Mouse (Mus musculus) right cerebral cortex, postnatal 14 days (tissue): Measurements from ENCODE around the gene Zcchc2.

Experiments
- DNase-seq: peaks from one replicate; pipeline ENCODE4 v3.0.0; 2022

Zcchc2 gene

DNA sequence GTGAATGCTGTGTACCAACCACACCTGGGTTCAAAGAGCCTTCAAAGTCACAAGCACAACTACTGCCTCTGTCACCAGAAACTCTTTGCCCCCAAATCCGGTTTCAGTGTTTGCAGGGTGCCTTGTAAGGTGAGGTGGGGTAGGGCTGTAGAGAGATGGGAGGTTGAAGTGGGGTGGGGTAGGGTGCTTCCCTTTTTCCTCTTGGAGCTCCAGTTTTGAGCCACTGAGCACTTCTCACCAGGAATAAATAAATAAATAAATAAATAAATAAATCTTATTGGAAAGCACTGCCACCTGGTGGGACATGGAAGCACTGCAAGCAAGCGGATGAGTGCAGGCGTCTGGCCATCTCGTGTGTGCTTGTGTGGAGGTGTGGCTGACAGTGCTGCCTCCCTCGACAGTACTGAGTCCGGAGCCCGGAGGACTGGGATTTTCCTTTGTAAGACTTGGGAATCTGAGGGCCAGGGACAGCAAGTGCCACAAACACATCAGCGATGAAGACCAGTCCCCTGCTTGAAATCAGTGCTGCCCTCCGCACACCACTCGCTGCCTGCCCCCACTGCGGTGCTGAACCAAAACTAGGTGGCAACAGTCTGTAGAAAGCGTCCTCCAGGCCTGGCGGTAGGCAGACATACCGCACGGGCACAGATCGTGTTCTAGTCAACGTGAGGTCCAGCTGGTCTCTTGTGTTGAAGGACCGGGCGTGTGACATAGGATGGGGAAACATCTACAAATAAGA lies 46.8 kb downstream of the Zcchc2 start:
- peak; percentile 72 for DNase-seq

DNA sequence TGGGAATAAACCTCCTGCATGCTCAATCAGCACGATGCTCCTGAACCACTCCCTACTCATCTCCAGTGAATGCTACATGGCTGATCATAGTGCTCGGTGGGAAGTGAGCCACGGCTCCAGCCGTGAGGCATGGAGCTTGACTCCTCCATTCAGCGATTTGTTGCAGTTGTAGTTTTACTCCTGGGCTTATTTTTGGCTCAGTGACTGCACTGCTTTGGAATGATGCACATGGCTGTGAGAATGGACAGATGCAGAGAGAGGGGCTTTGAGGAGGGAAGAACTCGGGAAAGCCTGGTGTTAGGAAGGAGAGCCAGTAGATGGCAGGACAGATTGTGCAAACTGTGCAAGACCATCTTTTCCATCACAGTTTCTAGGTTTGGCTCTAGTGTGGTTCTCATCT lies 49.1 kb downstream of the Zcchc2 start:
- DNase-seq = no peak

DNA sequence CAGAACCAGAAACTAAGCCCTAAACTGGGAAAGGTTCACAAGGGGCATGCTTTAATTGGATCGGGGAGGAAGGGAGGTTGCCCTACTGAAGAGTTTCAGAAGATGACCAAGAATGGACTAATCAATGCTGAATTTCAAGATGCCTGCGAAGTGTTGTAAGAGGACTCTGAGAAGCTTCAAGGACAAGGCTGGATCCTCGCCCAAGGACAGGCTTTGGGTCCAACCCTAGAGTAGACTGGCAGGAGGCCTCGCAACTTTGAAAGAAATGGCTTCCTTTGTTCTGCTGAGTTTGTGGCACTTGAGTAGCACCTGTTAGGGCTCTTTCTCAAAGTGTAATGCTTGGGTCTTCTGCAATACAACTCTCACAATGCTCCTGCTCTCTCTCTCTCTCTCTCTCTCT lies 50.1 kb downstream of the Zcchc2 start:
- DNase-seq = no peak

DNA sequence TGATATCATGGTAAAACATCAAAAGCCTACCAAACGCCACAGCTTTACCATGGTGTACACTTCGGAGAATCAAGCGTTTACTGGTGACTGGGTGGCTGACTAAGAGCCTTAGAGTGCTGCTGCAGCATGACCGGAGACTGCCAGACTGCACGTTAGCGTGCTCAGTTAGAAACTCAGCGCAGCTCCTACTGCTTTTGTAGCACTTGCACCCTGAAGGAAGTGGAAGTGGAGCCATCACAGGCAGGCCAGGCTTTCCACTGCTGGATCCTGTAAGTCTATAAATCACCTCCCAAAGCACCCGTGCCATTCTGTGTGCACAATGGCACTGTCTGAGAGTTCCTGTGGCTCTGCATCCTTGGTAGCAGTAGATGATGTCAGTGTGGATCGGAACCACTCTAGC lies 52.0 kb downstream of the Zcchc2 start:
- no peak for DNase-seq

DNA sequence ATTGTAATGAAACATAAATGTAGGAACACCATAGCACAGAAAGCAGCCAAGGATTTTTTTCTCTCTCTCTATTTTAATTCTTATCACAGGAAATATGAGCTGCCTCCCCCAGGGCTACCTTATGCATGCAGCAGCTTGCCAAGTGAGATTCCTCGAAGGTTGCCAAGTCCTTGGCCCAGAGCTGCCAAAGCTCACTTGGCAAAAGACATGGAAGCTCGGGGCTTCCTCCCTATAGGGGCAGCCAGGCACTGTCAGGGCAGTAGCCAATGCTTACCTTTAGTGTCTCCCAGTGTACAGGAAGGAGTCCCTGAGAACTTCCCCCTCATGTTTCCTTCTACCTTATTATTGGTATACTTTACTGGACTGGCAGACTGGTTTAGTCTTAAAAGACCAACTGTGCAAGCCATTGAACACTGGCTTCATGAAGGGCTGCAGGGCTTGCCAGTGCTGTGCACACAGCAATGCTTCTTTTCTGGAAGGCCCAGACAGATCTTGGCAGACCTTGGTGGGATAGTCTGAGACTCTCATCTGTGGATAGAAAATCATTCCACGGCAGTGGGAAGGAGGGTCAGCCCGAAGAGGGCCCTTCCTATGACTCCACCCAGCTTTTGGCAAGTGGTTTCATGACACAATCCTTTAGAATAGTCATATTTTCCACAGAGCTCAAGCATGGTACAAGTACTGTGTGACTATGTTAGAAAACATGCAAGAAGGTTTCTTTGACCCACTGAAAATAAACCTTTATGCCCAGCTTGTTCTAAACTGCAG lies 53.0 kb downstream of the Zcchc2 start:
- no peak for DNase-seq

DNA sequence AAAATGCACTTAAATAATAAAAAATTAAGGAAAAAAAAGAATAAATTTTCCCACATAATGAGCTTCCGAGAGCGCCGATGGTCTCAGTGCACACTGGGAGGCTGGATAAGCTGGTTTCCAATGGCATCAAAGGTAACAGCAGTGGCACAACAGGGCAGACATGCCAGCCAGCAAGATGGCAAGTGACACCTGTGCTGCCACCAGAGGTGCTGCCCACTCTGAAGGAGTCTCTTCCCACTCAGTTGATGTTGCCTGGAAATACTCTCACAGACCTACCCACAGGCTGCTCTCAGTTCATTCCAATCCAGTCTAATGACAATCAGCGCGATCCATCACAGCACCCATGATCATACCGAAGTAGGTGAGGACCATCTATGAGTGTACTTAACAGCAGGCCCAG lies 58.8 kb downstream of the Zcchc2 start:
- DNase-seq = no peak

DNA sequence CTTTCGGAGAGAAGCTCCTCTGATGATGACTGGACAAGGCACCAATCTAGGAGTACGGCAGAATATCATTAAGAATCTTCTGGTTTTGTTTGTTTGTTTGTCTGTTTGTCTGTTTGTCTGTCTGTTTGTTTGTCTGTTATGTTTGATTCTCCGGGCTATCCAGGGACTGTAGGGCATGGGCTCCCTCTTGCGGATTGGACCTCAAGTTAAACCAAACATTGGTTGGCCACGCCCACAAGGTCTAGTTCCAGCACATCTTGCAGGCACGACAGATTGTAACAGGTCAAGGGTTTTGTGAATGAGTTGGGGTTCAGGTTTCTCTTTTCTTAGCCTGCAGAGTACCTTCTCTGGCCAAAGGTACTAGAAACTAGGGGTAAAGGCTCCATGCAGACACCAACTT lies 64.8 kb downstream of the Zcchc2 start:
- no peak for DNase-seq

DNA sequence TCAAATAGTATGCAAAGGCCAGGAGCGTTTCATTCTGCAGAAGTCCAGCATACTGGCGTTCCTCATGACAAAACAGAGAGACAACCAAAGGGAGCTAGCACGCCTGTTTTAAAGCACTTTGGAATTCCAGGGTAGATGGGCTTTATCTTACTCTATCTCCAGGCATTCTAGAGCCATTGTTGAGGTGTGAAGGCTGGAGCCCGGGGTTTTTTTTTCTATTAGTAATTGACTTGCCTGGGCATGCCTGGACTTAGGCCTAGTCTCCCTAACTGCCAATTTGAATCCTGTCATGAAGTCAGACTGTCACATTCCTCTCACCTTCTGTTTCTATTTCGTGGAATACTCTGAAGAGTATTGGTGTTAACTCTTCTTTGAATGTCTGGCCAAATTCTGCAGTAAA lies 68.1 kb downstream of the Zcchc2 start:
- DNase-seq = no peak

DNA sequence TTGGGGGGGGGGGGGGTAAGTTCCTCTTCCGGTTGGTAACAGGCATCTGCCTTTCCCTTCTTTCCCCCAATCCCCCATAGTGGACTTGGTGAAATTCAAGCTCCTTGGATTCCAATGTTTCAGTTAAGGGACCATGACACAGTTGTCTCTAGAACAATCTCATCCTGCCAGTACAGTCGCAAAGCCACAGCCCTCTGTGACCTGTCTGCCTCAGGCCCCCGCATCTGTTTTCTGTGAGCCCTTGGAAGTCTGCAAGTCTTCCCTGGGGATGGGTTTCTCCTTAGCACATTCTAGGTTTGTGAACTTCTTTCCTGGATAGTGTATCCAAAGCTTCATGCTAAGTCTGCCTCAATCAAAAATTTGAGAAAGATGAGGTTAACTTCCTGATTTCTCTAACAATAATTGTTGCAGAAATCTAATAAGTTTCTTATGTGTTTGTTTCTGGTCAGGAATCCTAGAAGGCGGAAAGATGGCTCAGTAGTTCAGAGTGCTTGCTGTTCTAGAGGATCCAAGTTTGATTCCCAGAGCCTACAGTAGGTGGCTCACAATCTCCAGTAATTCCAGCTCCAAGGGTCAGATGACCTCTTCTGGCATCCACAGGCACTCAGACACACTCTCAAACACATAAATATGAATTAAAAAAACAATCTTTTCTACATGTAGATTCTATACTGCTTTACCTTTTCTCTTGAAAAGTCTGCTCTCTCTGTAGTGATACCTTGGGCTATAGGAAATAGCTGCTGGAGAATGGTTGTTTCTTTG lies 69.5 kb downstream of the Zcchc2 start:
- no peak for DNase-seq

DNA sequence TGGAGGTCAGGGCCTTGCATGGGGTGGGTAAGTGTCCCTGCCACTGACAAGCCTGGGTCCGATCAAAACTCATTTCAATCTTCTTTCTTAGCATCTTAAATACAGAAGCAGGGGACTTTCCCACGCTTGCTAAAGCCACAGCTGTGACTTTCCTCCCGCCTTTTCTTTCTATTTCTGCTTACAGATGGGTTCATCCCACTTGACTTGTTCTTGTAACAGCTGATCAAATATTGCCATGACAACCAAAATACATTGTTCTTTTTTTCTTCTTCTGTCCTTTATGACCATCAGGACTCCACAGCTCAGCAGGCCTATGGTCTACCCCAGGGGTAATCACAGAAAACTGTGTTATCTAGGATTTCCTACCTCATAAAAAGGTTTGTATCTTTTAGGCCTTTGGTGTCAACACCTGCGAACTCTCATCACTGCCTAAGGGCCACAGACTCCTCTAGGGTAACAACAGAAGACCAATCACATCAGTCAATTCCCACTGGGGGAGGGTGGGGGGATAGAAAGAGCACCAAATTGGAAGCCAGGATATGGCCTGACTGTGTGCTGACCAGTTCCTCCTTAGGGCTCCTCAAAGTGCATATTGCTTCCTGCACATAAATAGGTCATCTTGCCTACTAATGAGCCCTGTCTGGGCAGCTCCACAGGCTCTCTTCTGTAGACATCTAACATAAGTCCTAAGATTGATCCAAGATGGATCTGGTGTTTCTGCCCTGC lies 71.1 kb downstream of the Zcchc2 start:
- no peak for DNase-seq

DNA sequence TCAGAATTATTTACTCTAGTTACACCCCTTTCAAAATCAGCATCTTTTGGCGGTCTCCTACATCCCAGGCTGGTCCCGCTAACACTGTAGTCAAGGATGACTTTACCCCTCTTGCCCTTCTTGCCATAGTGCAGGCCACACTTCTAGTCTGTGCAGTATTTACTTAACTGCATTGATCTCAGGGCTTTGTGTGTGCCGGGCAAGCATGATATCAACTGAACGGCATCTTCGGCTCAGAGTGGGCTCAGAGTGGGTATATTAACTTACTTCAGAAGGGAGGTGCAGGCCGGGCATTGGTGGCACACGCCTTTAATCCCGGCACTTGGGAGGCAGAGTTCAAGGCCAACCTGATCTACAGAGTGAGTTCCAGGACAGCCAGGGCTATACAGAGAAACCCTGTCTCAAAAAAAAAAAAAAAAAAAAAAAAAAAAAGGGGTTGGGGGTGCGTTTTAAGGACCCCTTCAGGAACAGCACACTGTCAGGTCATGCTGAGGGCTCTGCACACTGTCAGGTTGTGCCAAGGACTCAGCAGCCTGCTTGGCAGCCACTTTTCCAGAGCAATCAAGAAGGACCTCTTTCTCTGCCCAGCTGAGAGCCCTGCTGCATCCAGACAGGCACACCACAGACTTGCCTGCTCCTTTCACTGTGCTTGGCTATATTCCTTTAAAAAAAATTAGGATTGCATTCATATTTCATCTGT lies 72.8 kb downstream of the Zcchc2 start:
- DNase-seq = no peak

DNA sequence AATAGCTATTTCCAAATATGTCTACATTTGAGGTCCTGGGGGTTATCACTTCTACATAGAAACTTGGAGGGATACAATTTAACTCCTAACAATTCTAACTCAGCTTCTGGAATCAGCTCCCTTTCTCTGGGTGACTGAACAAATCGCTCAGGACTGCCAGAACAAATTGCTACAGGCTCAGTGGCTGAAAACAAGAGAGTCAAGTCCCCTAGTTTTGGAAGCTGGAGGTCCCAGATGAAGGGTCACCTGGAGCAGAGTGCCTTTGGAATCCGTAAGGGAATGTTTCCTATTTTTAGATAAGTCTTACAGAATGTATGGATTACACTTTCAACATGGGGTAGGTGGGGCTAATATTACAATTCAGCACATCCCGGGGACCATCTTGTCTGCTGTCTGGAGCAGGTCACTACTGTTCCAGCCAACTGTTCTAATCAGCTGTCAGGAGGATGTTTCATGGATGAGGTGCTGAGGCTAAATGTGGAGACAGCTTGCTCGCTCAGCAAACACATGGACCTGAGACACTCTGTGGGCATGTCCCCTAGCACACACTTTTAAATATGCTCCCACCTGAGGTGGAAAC lies 73.5 kb downstream of the Zcchc2 start:
- DNase-seq = no peak

DNA sequence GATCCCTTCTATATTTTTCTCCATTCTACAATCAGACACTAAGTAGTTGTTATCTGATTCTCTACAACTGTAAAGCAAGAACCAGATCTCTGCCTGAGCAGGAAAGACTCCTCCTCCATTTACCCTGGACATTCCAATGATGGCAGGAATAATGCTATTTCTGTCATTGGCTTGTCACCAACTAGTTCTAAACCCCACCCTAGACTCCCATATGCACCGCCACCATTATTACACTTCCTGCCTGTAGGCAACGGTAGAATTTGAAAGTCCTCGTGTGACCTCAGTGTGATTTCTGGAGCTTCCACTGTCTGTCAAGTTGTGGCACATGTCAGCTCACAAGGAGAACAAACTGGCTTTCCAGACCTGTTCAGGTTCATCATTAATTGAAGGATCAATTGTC lies 74.1 kb downstream of the Zcchc2 start:
- no peak for DNase-seq

DNA sequence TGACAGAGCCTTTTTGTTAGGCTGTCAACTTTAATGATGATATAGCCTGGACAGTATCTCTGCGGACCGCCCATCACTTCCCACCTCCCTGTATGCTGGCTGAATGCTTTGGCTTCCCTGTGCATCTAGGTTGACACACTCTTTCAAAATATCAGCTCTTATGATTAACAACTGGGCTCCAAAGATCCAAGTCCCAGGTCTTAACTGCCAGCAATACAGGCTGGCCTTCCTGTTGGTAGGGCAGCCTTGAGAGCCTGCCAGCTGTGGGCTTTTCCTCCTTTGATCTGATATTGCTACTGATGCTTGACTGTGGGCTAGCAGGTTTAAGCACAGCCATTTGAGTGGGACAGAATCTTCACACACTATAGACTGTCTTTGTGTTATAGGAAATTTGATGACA lies 74.5 kb downstream of the Zcchc2 start:
- no peak for DNase-seq

DNA sequence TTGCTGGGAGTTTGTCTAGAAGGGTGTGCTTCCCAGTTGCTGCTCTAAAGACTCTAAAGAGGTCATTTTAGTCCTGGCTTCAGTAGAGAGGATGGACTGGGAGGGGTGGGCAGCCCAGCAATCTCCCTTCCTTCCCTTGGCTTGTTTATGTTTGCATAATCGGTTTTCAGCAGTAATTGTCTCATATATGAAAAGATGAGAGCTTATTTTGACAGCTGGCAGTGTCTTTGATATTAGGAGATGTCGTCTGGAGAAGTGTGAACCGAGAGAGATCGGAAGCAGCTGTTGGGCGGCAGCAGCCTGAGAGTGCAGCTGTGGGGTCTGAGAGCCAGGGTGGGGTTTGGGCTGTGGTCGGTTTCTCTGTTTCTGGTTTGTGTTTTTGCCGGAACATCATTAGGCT lies 75.5 kb downstream of the Zcchc2 start:
- DNase-seq = no peak

DNA sequence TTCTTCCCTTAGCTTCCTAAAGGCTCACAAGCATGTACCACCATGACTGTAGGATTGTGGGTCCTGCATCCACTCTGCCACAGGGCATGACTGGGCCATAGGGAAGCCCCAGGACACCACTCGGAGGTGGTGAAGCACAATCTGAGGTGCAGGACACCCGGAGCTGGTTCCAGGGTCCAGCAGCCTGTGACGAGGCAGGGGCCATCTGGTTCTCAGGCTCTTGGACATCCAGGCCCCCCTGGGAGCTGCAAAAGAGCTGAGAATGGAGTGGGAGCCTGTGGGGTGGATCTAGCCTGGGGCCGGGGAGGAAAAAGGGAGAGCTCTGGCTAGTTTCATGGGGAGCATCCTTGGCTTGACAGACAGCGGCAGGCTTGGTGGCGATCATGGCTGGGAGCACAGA lies 77.1 kb downstream of the Zcchc2 start:
- DNase-seq = no peak

DNA sequence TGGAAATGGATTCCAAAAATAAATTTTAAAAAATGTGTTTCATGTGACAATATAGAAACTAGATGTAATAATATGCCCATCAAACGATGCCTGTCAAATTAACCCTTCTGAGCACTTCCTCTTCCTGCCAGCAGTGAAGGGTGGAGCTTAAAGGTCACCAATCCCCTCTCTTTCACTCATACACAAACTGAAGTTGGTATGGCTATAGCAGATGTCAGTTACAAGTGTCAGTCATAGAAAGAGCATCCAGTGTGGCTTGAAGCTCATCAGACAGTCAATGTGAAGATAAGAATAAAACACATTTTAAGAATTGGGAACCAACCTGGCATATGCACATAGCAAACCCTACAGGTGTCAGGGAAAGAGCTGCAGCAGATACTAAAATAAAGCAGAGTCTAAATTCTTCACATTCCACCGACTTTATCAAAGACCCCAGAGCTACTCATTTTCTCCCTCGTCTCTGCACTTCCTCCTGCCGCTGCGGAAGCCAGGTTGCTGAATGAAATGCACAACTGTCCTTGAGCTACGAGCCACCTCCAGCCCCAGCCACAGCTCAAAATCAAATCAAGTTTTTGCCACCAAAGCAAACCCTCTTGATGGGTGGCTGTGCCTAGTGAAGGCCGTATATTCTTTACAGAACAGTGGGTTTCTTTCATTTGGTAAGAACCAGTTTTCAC lies 79.8 kb downstream of the Zcchc2 start:
- no peak for DNase-seq

DNA sequence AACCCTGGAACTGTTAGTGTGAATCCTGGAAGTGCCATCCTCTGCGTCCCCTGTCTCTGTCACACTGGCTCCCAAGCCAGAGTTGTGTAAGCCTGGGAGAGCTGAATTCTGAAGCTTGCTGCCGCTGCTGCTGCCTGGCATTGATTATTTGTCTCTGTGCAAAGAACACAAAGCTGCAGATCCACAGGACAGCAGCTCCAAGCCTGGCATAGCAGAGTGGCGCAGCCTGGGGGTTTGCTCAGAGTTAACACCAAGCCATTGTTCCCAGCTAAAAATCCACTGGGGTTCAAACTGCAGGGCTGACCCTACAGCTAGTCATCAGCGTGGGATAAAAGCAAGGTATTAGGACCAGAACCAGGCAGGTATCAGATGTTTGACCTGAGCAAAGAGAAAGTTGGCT lies 80.6 kb downstream of the Zcchc2 start:
- no peak for DNase-seq

DNA sequence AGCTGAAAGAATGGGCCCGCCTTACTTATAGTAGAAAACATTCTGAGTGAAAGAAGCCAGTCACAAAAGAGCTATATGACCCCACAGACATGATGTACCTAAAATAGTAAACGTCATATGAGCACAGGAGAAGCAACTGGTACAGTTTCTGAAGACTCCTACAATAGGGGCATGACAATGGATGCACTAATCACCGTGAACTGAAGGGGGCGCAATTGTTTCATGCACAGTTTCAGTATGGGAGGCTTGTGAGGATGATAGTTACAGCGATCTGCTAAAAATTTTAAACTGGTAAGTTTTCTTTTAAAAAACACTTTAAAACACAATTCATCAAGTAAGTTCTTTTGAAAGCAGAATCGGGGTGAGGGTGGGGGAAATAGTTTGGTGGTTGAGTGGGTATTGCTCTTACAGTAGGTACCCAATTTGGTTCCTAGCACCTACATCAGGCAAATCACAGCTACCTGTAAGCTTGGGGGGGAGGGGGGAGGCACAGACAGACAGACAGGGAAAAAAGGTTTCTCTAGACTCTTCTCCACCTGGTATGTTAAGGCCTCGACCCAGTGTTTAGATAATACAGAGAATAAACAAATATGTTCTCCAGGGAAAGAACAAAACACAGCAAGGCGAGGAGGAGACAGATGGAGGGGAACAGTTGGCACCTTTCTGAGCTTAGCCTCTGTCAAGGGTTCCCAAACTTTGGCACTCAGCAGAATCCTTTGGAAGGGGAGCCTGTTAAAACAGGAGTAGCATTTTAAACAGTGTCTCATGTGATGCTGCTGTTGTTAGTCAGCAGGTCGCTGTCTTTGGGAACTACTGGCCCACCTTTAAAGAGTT lies 81.2 kb downstream of the Zcchc2 start:
- peak; percentile 82 for DNase-seq

DNA sequence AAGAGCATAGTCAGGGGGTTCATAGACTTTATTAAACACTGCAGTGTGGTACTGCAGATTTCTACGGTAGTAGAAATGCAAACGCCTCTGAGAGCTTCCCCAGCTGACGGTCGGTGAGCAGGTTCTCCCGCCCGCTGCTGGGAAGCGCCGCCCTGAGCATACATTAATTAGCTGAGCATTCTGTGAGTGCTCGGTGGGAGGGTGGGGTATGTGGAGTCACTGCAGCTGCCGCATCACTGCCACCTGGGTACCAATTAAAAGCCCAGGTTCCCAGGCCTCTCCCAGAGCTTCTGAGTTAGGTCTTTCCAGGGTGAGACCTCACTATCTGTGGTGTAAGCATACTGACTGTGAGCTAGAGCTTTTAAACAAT lies 81.8 kb downstream of the Zcchc2 start:
- DNase-seq = no peak

DNA sequence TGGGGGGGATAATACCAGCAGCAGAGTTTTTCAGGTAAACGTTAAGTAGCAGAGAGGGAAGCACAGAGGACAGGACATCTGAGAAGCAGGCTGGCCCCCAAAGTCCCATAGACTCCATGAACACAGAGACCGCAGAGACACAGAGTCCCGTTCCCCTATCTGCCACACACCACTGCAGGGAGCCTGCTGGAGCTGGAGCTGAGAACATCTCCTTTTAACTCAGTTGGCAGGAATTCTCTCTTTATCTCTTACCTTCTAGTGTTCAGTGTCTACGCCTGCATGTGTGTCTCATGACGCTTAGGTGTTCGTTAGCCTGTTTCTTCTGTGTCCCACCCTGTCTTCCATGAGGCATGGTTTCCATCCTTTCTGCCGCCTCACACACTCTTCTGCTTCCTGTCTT lies 83.0 kb downstream of the Zcchc2 start:
- no peak for DNase-seq
